Mouse (Mus musculus) MEL (cell line): ENCODE measurements around the gene Cntfr.

Experiments
- BHLHE40 ChIP-seq: IDR thresholded peaks from 2 replicates; pipeline ENCODE4 v1.6.1; 2012; ENCODE audit warnings: low read depth, mild to moderate bottlenecking, inconsistent platforms, low read length, improper control_type of control experiment, borderline replicate concordance
- KAT2A ChIP-seq: conservative IDR thresholded peaks from 2 replicates; pipeline ENCODE4 v1.6.1; 2012; ENCODE audit warnings: low read depth, low read length, improper control_type of control experiment, inconsistent platforms

DNA sequence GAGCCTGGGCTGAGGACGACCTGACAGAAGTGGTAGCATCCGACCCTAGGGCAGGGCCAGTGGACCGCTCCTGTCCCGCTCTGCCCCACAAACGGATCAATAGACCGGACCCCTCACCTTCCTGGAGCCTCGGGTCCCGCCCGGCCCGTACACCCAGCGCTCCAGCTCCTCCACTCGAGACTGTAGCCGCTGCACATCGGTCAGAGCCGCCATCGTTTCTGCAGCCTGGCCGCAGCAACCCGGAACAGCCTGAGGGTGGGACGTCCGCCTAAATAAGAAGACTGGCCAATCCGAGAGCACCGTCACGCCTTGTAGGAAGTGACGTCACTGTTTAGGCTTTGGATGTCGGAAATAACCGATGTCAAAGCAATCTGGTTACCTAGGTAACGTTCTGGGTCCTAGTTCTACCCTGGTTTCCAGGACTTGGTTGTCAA lies 26.0 kb upstream of the Cntfr start, which contains the start of gene Dctn3:
- TF ChIP-seq KAT2A (no peak; the same call in 1 of the 2 replicates), BHLHE40 (no peak)
